Mouse (Mus musculus) hindbrain, postnatal 0 days (tissue): ENCODE data around the gene Gpr34. TPM values are rescaled to one million over a fixed set of nuclear protein-coding genes. Genes with fewer than 3 reads are reported as not detected.

Experiments
- ATAC-seq: fragments of 200-750 bp; cut with Nextera tagmentation; 2 replicates; pipeline ENCODE4 v1.8.0; 2017; ENCODE audit warnings: mild to moderate bottlenecking, moderate TSS enrichment, moderate library complexity
- DNase-seq: peaks from one replicate; pipeline ENCODE4 v3.0.0-alpha.2; 2015; ENCODE audit warnings: low spot score
- H3K27ac ChIP-seq: fragments of 300-500 bp; sonication (generic); 2 replicates; pipeline ENCODE4 v1.5.1; 2014; ENCODE audit warnings: mild to moderate bottlenecking
- H3K27me3 ChIP-seq: fragments of 300-500 bp; sonication (generic); 2 replicates; pipeline ENCODE4 v1.6.1; 2014; ENCODE audit warnings: low read length, mixed read lengths; ENCODE audit not compliant: insufficient read depth
- H3K36me3 ChIP-seq: fragments of 300-500 bp; sonication (generic); 2 replicates; pipeline ENCODE4 v1.6.1; 2014; ENCODE audit warnings: low read length, mixed read lengths; ENCODE audit not compliant: insufficient read depth
- H3K4me1 ChIP-seq: fragments of 300-500 bp; sonication (generic); 2 replicates; pipeline ENCODE4 v1.6.1; 2014; ENCODE audit warnings: antibody characterized with exemption, low read length, mixed read lengths; ENCODE audit not compliant: insufficient read depth
- H3K4me2 ChIP-seq: fragments of 300-500 bp; sonication (generic); 2 replicates; pipeline ENCODE4 v1.6.1; 2014; ENCODE audit warnings: low read depth, mild to moderate bottlenecking, low read length, moderate library complexity, mixed read lengths
- H3K4me3 ChIP-seq: fragments of 300-500 bp; sonication (generic); 2 replicates; pipeline ENCODE4 v1.5.1; 2014; ENCODE audit warnings: low read length
- H3K9ac ChIP-seq: fragments of 300-500 bp; sonication (generic); replicated peaks from 2 replicates; pipeline ENCODE4 v1.6.1; 2014; ENCODE audit warnings: mild to moderate bottlenecking, low read length, moderate library complexity, mixed read lengths
- H3K9me3 ChIP-seq: fragments of 300-500 bp; sonication (generic); 2 replicates; pipeline ENCODE4 v1.6.1; 2016; ENCODE audit warnings: low read length, mixed read lengths
- CTCF ChIP-seq: IDR thresholded peaks from 2 replicates; pipeline ENCODE4 v1.5.1; 2016; ENCODE audit warnings: antibody characterized with exemption, control low read depth, low read depth
- WGBS: fragments of 180-500 bp; shearing (Covaris S2); extraction: QIAGEN DNeasy Blood & Tissue Kit; methylation state at CpG from one replicate; pipeline ENCODE4 v1.1.7; 2014; 5-methylcytosine and 5-hydroxymethylcytosine counted together
- polyA plus RNA-seq: library from polyadenylated mRNA; unstranded; fragments of >200 nt; fragmentation: Nextera tagmentation; extraction: Ambion mirVana; gene quantifications from 2 replicates; pipeline ENCODE4 v1.2.1, GENCODE M21; 2015
- total RNA-seq: library from RNA; depleted of rRNA; stranded (reverse); fragments of >200 nt; gene quantifications from 2 replicates; pipeline ENCODE4 v1.2.3, GENCODE M21; 2014

Gene Gpr34
- total and polyA plus RNA-seq, 2 experiments from 2014 or later, result 4.2 to 5.4 TPM

- no peak overlapping the region for H3K4me2 ChIP-seq
- H3K36me3 ChIP-seq, result no peaks in the 10 kb centered on the region
- H3K27ac ChIP-seq, result no peak overlapping the region
- no peaks in the 10 kb centered on the region for H3K4me1 ChIP-seq
- H3K27me3 ChIP-seq, result no peaks in the 10 kb centered on the region
- ATAC-seq (no peak), DNase-seq (no peak)
- no peak overlapping the region for H3K9ac ChIP-seq
- 53% methylated on average over 1 of the region's 1 CpGs for WGBS
- no peaks in the 10 kb centered on the region for H3K9me3 ChIP-seq
- no peak for TF ChIP-seq CTCF
- H3K4me3 ChIP-seq, result no peak overlapping the region
Observed at GRCm38 (mm10) chrX:13616726-13617125, 15.2 kb upstream of the Gpr34 start.

GRCm38 (mm10) chrX:13617294-13617693, 14.6 kb upstream of the Gpr34 start:
- H3K36me3 ChIP-seq, result no peaks in the 10 kb centered on the region
- no peak overlapping the region for H3K27ac ChIP-seq
- H3K4me3 ChIP-seq, result no peak overlapping the region
- H3K27me3 ChIP-seq, result no peaks in the 10 kb centered on the region
- DNase-seq, result no peak
- H3K9ac ChIP-seq, result no peak overlapping the region
- H3K4me2 ChIP-seq, result no peak overlapping the region
- TF ChIP-seq CTCF, result no peak
- no peaks in the 10 kb centered on the region for H3K4me1 ChIP-seq
- no peak for ATAC-seq
- 95% methylated on average over 1 of the region's 1 CpGs for WGBS
- H3K9me3 ChIP-seq, result no peaks in the 10 kb centered on the region

GRCm38 (mm10) chrX:13618476-13618875, 13.4 kb upstream of the Gpr34 start:
- H3K9ac ChIP-seq, result no peak overlapping the region
- no peaks in the 10 kb centered on the region for H3K27me3 ChIP-seq
- no peak overlapping the region for H3K4me3 ChIP-seq
- ATAC-seq (no peak), DNase-seq (no peak)
- no peak for TF ChIP-seq CTCF
- no peaks in the 10 kb centered on the region for H3K36me3 ChIP-seq
- no peaks in the 10 kb centered on the region for H3K9me3 ChIP-seq
- 73% methylated on average over 4 of the region's 4 CpGs for WGBS
- H3K4me1 ChIP-seq, result no peaks in the 10 kb centered on the region
- no peak overlapping the region for H3K4me2 ChIP-seq
- no peak overlapping the region for H3K27ac ChIP-seq

- Histone ChIP-seq H3K4me3 (no peak overlapping the region), H3K27ac (no peak overlapping the region), H3K36me3 (no peaks in the 10 kb centered on the region), H3K9me3 (no peaks in the 10 kb centered on the region), H3K4me2 (no peak overlapping the region), H3K27me3 (no peaks in the 10 kb centered on the region), H3K9ac (no peak overlapping the region), H3K4me1 (no peaks in the 10 kb centered on the region)
- ATAC-seq (no peak), DNase-seq (no peak)
- TF ChIP-seq CTCF, result no peak
- whole genome bisulfite sequencing, result 87% methylated on average over 4 of the region's 4 CpGs
Observed at GRCm38 (mm10) chrX:13621473-13621872, 10.4 kb upstream of the Gpr34 start.

GRCm38 (mm10) chrX:13622654-13623053, 9.2 kb upstream of the Gpr34 start:
- no peaks in the 10 kb centered on the region for H3K4me1 ChIP-seq
- H3K4me3 ChIP-seq, result no peak overlapping the region
- DNase-seq, result no peak
- no peak overlapping the region for H3K9ac ChIP-seq
- no peak overlapping the region for H3K4me2 ChIP-seq
- no peak overlapping the region for H3K27ac ChIP-seq
- no peak for ATAC-seq
- no peaks in the 10 kb centered on the region for H3K36me3 ChIP-seq
- no peaks in the 10 kb centered on the region for H3K27me3 ChIP-seq
- no peak for TF ChIP-seq CTCF
- WGBS, result 75% methylated on average over 5 of the region's 5 CpGs
- H3K9me3 ChIP-seq, result no peaks in the 10 kb centered on the region

GRCm38 (mm10) chrX:13636398-13636797, 4.5 kb downstream of the Gpr34 start:
- 92% methylated on average over 1 of the region's 1 CpGs for WGBS
- Histone ChIP-seq H3K9me3 (no peaks in the 10 kb centered on the region), H3K4me2 (no peak overlapping the region), H3K27me3 (no peaks in the 10 kb centered on the region), H3K4me3 (no peak overlapping the region), H3K4me1 (no peaks in the 10 kb centered on the region), H3K36me3 (no peaks in the 10 kb centered on the region), H3K27ac (no peak overlapping the region), H3K9ac (no peak overlapping the region)
- TF ChIP-seq CTCF, result no peak
- DNase-seq, result no peak
- no peak for ATAC-seq

GRCm38 (mm10) chrX:13638894-13639293, 7.0 kb downstream of the Gpr34 start:
- H3K4me2 ChIP-seq, result no peak overlapping the region
- no peak overlapping the region for H3K4me3 ChIP-seq
- H3K9me3 ChIP-seq, result no peaks in the 10 kb centered on the region
- H3K27ac ChIP-seq, result no peak overlapping the region
- no peak for ATAC-seq
- TF ChIP-seq CTCF, result no peak
- H3K4me1 ChIP-seq, result no peaks in the 10 kb centered on the region
- 66% methylated on average over 2 of the region's 2 CpGs for WGBS
- H3K27me3 ChIP-seq, result no peaks in the 10 kb centered on the region
- DNase-seq, result no peak
- no peaks in the 10 kb centered on the region for H3K36me3 ChIP-seq
- no peak overlapping the region for H3K9ac ChIP-seq
